Mouse (Mus musculus): Measurements from ENCODE around the gene Stx16. TPM values are rescaled to one million over a fixed set of nuclear protein-coding genes. Genes with fewer than 3 reads are reported as not detected.

Gene Stx16
- polyA plus RNA-seq, 1 experiment = 67.1 TPM

GRCm38 (mm10) chr2:174102399-174102798 is 26.3 kb downstream of the Stx16 start:
- TF ChIP-seq CTCF (IDR thresholded peaks at IDR 0.05; ENCODE audit: extremely low read depth, insufficient read depth, low read length) (no peak), POLR2A (IDR thresholded peaks at IDR 0.05; ENCODE audit: extremely low read depth, insufficient read depth, low read length) (no peak)
- Histone ChIP-seq H3K27ac (ENCODE audit: insufficient read depth, low read length) (no peak overlapping the region), H3K4me1 (ENCODE audit: control insufficient read depth, insufficient read depth, low read length) (no peaks in the 10 kb centered on the region), H3K4me3 (ENCODE audit: insufficient read depth, low read length) (no peak overlapping the region)

- Histone ChIP-seq H3K27ac (ENCODE audit: insufficient read depth, low read length) (no peak overlapping the region), H3K4me3 (ENCODE audit: insufficient read depth, low read length) (no peak overlapping the region), H3K4me1 (ENCODE audit: control insufficient read depth, insufficient read depth, low read length) (no peaks in the 10 kb centered on the region)
- no peak for TF ChIP-seq POLR2A (IDR thresholded peaks at IDR 0.05; ENCODE audit: extremely low read depth, insufficient read depth, low read length)
- no peak for TF ChIP-seq CTCF (IDR thresholded peaks at IDR 0.05; ENCODE audit: extremely low read depth, insufficient read depth, low read length)
Observed at GRCm38 (mm10) chr2:174103527-174103926, 27.4 kb downstream of the Stx16 start.

GRCm38 (mm10) chr2:174107375-174107774 is 31.3 kb downstream of the Stx16 start:
- TF ChIP-seq POLR2A (IDR thresholded peaks at IDR 0.05; ENCODE audit: extremely low read depth, insufficient read depth, low read length) (no peak), CTCF (IDR thresholded peaks at IDR 0.05; ENCODE audit: extremely low read depth, insufficient read depth, low read length) (no peak)
- Histone ChIP-seq H3K4me1 (ENCODE audit: control insufficient read depth, insufficient read depth, low read length) (no peaks in the 10 kb centered on the region), H3K4me3 (ENCODE audit: insufficient read depth, low read length) (no peak overlapping the region), H3K27ac (ENCODE audit: insufficient read depth, low read length) (no peak overlapping the region)

- peak within 1 kb of the TSS; percentile 18 for H3K4me3 ChIP-seq (ENCODE audit: insufficient read depth, low read length)
- no peak for TF ChIP-seq POLR2A (IDR thresholded peaks at IDR 0.05; ENCODE audit: extremely low read depth, insufficient read depth, low read length)
- no peak for TF ChIP-seq CTCF (IDR thresholded peaks at IDR 0.05; ENCODE audit: extremely low read depth, insufficient read depth, low read length)
- H3K27ac ChIP-seq (ENCODE audit: insufficient read depth, low read length) = peak within 1 kb of the TSS; percentile 10
- no peaks in the 10 kb centered on the region for H3K4me1 ChIP-seq (ENCODE audit: control insufficient read depth, insufficient read depth, low read length)
Observed at GRCm38 (mm10) chr2:174109991-174110782, 34.1 kb downstream of the Stx16 start, which contains the start of gene Npepl1. Gene Npepl1 (plus strand): TSS chr2:174110349.

- Histone ChIP-seq H3K27ac (ENCODE audit: insufficient read depth, low read length) (no peak overlapping the region), H3K4me3 (ENCODE audit: insufficient read depth, low read length) (no peak overlapping the region), H3K4me1 (ENCODE audit: control insufficient read depth, insufficient read depth, low read length) (no peaks in the 10 kb centered on the region)
- TF ChIP-seq CTCF (IDR thresholded peaks at IDR 0.05; ENCODE audit: extremely low read depth, insufficient read depth, low read length) (no peak), POLR2A (IDR thresholded peaks at IDR 0.05; ENCODE audit: extremely low read depth, insufficient read depth, low read length) (no peak)
Observed at GRCm38 (mm10) chr2:174110783-174111549, 34.9 kb downstream of the Stx16 start.

- TF ChIP-seq POLR2A (IDR thresholded peaks at IDR 0.05; ENCODE audit: extremely low read depth, insufficient read depth, low read length) (no peak), CTCF (IDR thresholded peaks at IDR 0.05; ENCODE audit: extremely low read depth, insufficient read depth, low read length) (no peak)
- Histone ChIP-seq H3K4me1 (ENCODE audit: control insufficient read depth, insufficient read depth, low read length) (no peaks in the 10 kb centered on the region), H3K27ac (ENCODE audit: insufficient read depth, low read length) (no peak overlapping the region)
Observed at GRCm38 (mm10) chr2:174112931-174113330, 36.8 kb downstream of the Stx16 start.

GRCm38 (mm10) chr2:174114148-174114864 is 38.2 kb downstream of the Stx16 start:
- no peak for TF ChIP-seq POLR2A (IDR thresholded peaks at IDR 0.05; ENCODE audit: extremely low read depth, insufficient read depth, low read length)
- TF ChIP-seq CTCF (IDR thresholded peaks at IDR 0.05; ENCODE audit: extremely low read depth, insufficient read depth, low read length) = no peak
- H3K4me3 ChIP-seq (ENCODE audit: insufficient read depth, low read length) = no peak overlapping the region
- no peak overlapping the region for H3K27ac ChIP-seq (ENCODE audit: insufficient read depth, low read length)
- no peaks in the 10 kb centered on the region for H3K4me1 ChIP-seq (ENCODE audit: control insufficient read depth, insufficient read depth, low read length)

More at GRCm38 (mm10) chr2:174112931-174113330, 36.8 kb downstream of the Stx16 start:
- H3K4me3 ChIP-seq (ENCODE audit: insufficient read depth, low read length) = no peak overlapping the region

GRCm38 (mm10) chr2:174116929-174117328 is 40.8 kb downstream of the Stx16 start:
- no peak overlapping the region for H3K4me3 ChIP-seq (ENCODE audit: insufficient read depth, low read length)
- H3K27ac ChIP-seq (ENCODE audit: insufficient read depth, low read length) = no peak overlapping the region
- H3K4me1 ChIP-seq (ENCODE audit: control insufficient read depth, insufficient read depth, low read length) = no peaks in the 10 kb centered on the region
- TF ChIP-seq POLR2A (IDR thresholded peaks at IDR 0.05; ENCODE audit: extremely low read depth, insufficient read depth, low read length) (no peak), CTCF (IDR thresholded peaks at IDR 0.05; ENCODE audit: extremely low read depth, insufficient read depth, low read length) (no peak)

GRCm38 (mm10) chr2:174118141-174118540 is 42.0 kb downstream of the Stx16 start:
- no peak overlapping the region for H3K4me3 ChIP-seq (ENCODE audit: insufficient read depth, low read length)
- TF ChIP-seq POLR2A (IDR thresholded peaks at IDR 0.05; ENCODE audit: extremely low read depth, insufficient read depth, low read length) (no peak), CTCF (IDR thresholded peaks at IDR 0.05; ENCODE audit: extremely low read depth, insufficient read depth, low read length) (no peak)
- no peaks in the 10 kb centered on the region for H3K4me1 ChIP-seq (ENCODE audit: control insufficient read depth, insufficient read depth, low read length)
- H3K27ac ChIP-seq (ENCODE audit: insufficient read depth, low read length) = no peak overlapping the region
